Mouse (Mus musculus) forebrain, embryonic 16.5 days (tissue): Measurements from ENCODE around the gene Nrg4. TPM values are rescaled to one million over a fixed set of nuclear protein-coding genes. Genes with fewer than 3 reads are reported as not detected.
A peak's percentile ranks its signal among the peaks of the same experiment; 100 is the strongest.
"Not testable (repeated sequence)": the region's sequence is repeated elsewhere in the genome, so short reads cannot be mapped to it uniquely, and the experiment has no call there.

Source experiments
- ATAC-seq: fragments of 200-750 bp; cut with Nextera tagmentation; 2 replicates; pipeline ENCODE4 v1.8.0; 2017; ENCODE audit warnings: mild to moderate bottlenecking, moderate library complexity
- H3K27ac ChIP-seq: fragments of 300-500 bp; sonication (generic); 2 replicates; pipeline ENCODE4 v1.5.1; 2014; ENCODE audit warnings: low read length, control low read depth
- H3K27me3 ChIP-seq: fragments of 300-500 bp; sonication (generic); replicated peaks from 2 replicates; pipeline ENCODE4 v1.6.1; 2014; ENCODE audit warnings: low read length; ENCODE audit not compliant: control insufficient read depth, insufficient read depth
- H3K36me3 ChIP-seq: fragments of 300-500 bp; sonication (generic); 2 replicates; pipeline ENCODE4 v1.6.1; 2014; ENCODE audit not compliant: control insufficient read depth, insufficient read depth
- H3K4me1 ChIP-seq: fragments of 300-500 bp; sonication (generic); replicated peaks from 2 replicates; pipeline ENCODE4 v1.6.1; 2014; ENCODE audit warnings: low read length; ENCODE audit not compliant: control insufficient read depth, insufficient read depth
- H3K4me2 ChIP-seq: fragments of 300-500 bp; sonication (generic); 2 replicates; pipeline ENCODE4 v1.6.1; 2014; ENCODE audit warnings: mild to moderate bottlenecking, low read length, control low read depth
- H3K4me3 ChIP-seq: fragments of 300-500 bp; sonication (generic); replicated peaks from 2 replicates; pipeline ENCODE4 v1.5.1; 2014; ENCODE audit warnings: mild to moderate bottlenecking, low read length, control low read depth
- H3K9ac ChIP-seq: fragments of 300-500 bp; sonication (generic); replicated peaks from 2 replicates; pipeline ENCODE4 v1.6.1; 2014; ENCODE audit warnings: low read depth, low read length, control low read depth
- H3K9me3 ChIP-seq: fragments of 300-500 bp; sonication (generic); 2 replicates; pipeline ENCODE4 v1.6.1; 2016; ENCODE audit warnings: low read length; ENCODE audit not compliant: control insufficient read depth
- WGBS: fragments of 180-500 bp; shearing (Covaris S2); extraction: QIAGEN DNeasy Blood & Tissue Kit; methylation state at CpG from one replicate; pipeline ENCODE4 v1.1.7; 2014; 5-methylcytosine and 5-hydroxymethylcytosine counted together
- polyA plus RNA-seq: library from polyadenylated mRNA; unstranded; fragments of >200 nt; fragmentation: Nextera tagmentation; extraction: Ambion mirVana; gene quantifications from 2 replicates; pipeline ENCODE4 v1.2.1, GENCODE M21; 2015

Nrg4 gene
- polyA plus RNA-seq, 1 experiment from 2014 or later, result 1.6 TPM

GRCm38 (mm10) chr9:55248465-55248864 lies 78.2 kb downstream of the Nrg4 start:
- H3K27ac ChIP-seq, result no peak overlapping the region
- WGBS, result 90% methylated on average over 4 of the region's 4 CpGs

DNA sequence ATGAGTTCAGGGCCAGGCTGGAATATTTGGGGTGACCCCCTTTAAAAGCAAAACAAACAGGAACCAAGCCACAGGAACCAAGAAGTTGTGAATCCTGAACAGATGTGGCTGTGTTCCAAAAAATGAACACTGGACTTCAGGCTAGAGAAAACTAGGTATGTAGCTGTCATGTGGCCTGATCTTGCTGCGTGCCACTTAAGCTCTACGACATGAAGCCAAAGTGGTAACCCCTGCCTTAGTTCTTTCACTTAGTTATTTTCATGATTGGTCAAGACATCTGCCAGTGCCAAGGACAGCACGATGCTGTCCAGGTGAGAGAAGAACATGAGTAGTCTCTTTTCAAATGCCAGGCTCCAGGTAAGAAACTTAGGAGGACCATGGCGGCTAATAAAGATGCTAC lies 79.7 kb downstream of the Nrg4 start:
- H3K27ac ChIP-seq, result no peak overlapping the region
- no peak overlapping the region for H3K4me2 ChIP-seq
- 97% methylated on average over 4 of the region's 4 CpGs for WGBS
- no peaks in the 10 kb centered on the region for H3K36me3 ChIP-seq
- H3K4me3 ChIP-seq, result no peak overlapping the region
- no peaks in the 10 kb centered on the region for H3K4me1 ChIP-seq
- ATAC-seq, result no peak
- no peak overlapping the region for H3K9ac ChIP-seq
- H3K27me3 ChIP-seq, result no peaks in the 10 kb centered on the region
- no peaks in the 10 kb centered on the region for H3K9me3 ChIP-seq

More at GRCm38 (mm10) chr9:55248465-55248864, 78.2 kb downstream of the Nrg4 start:
- Histone ChIP-seq H3K9ac (no peak overlapping the region), H3K4me3 (no peak overlapping the region), H3K36me3 (no peaks in the 10 kb centered on the region), H3K27me3 (no peaks in the 10 kb centered on the region), H3K4me2 (no peak overlapping the region), H3K4me1 (no peaks in the 10 kb centered on the region), H3K9me3 (no peaks in the 10 kb centered on the region)
- no peak for ATAC-seq

GRCm38 (mm10) chr9:55246440-55246839 lies 80.2 kb downstream of the Nrg4 start:
- Histone ChIP-seq H3K9me3 (no peaks in the 10 kb centered on the region), H3K36me3 (no peaks in the 10 kb centered on the region), H3K27me3 (no peaks in the 10 kb centered on the region), H3K4me3 (no peak overlapping the region), H3K4me1 (no peaks in the 10 kb centered on the region), H3K27ac (no peak overlapping the region), H3K9ac (no peak overlapping the region), H3K4me2 (no peak overlapping the region)
- ATAC-seq, result no peak
- WGBS, result 86% methylated on average over 8 of the region's 8 CpGs

- not testable (repeated sequence) for H3K9ac ChIP-seq, H3K4me2 ChIP-seq, H3K27ac ChIP-seq, H3K4me3 ChIP-seq, H3K9me3 ChIP-seq, ATAC-seq, H3K4me1 ChIP-seq, H3K27me3 ChIP-seq, H3K36me3 ChIP-seq
- WGBS, result 100% methylated on average over 1 of the region's 1 CpGs
Measured at GRCm38 (mm10) chr9:55245057-55245750, 81.4 kb downstream of the Nrg4 start.

DNA sequence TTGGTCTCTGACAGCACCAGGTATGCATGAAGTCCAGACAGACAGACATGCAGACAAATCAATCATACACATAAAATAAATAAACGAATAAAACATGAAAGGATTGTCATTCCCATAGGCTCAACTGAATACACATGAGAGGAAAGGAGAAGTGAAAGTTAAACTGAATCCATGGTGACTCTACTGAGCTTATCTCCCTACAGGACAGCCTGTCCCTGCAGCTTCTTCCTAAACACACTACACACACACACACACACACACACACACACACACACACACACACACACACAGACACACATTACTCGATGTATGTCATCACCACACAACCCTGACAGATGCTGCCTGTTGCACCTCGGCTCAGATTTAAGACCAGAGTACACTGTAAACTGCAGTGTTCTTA lies 82.6 kb downstream of the Nrg4 start:
- H3K9ac ChIP-seq, result no peak overlapping the region
- ATAC-seq, result no peak
- 85% methylated on average over 3 of the region's 3 CpGs for WGBS

GRCm38 (mm10) chr9:55243280-55243679 lies 83.4 kb downstream of the Nrg4 start:
- no peak overlapping the region for H3K9ac ChIP-seq
- no peaks in the 10 kb centered on the region for H3K4me1 ChIP-seq
- no peaks in the 10 kb centered on the region for H3K9me3 ChIP-seq
- no peaks in the 10 kb centered on the region for H3K36me3 ChIP-seq
- no peak overlapping the region for H3K4me3 ChIP-seq
- 74% methylated on average over 3 of the region's 3 CpGs for WGBS
- no peak for ATAC-seq
- H3K27ac ChIP-seq, result no peak overlapping the region
- H3K27me3 ChIP-seq, result no peaks in the 10 kb centered on the region
- H3K4me2 ChIP-seq, result no peak overlapping the region

More for the DNA sequence above, 82.6 kb downstream of the Nrg4 start:
- H3K27me3 ChIP-seq, result no peaks in the 10 kb centered on the region
- no peak overlapping the region for H3K4me2 ChIP-seq
- H3K4me1 ChIP-seq, result no peaks in the 10 kb centered on the region
- no peaks in the 10 kb centered on the region for H3K9me3 ChIP-seq
- H3K4me3 ChIP-seq, result no peak overlapping the region
- H3K27ac ChIP-seq, result no peak overlapping the region
- no peaks in the 10 kb centered on the region for H3K36me3 ChIP-seq

GRCm38 (mm10) chr9:55241863-55242685 lies 84.6 kb downstream of the Nrg4 start:
- no peak overlapping the region for H3K27ac ChIP-seq
- H3K9ac ChIP-seq, result no peak overlapping the region
- peak overlapping the region; percentile 15 for H3K4me2 ChIP-seq
- 0 out of 2 replicates have a peak overlapping the region, but pooled peaks have one; percentile 6 for H3K4me3 ChIP-seq
- 35% methylated on average over 24 of the region's 24 CpGs for WGBS
- H3K36me3 ChIP-seq, result no peaks in the 10 kb centered on the region
- H3K4me1 ChIP-seq, result no peaks in the 10 kb centered on the region
- no peak for ATAC-seq
- no peaks in the 10 kb centered on the region for H3K9me3 ChIP-seq
- H3K27me3 ChIP-seq, result no peaks in the 10 kb centered on the region

- Histone ChIP-seq H3K27me3 (no peaks in the 10 kb centered on the region), H3K4me2 (no peak overlapping the region), H3K36me3 (no peaks in the 10 kb centered on the region), H3K4me1 (no peaks in the 10 kb centered on the region), H3K9me3 (no peaks in the 10 kb centered on the region), H3K4me3 (no peak overlapping the region), H3K27ac (no peak overlapping the region), H3K9ac (no peak overlapping the region)
- no peak for ATAC-seq
- 87% methylated on average over 5 of the region's 5 CpGs for WGBS
Measured at GRCm38 (mm10) chr9:55240852-55241251, 85.8 kb downstream of the Nrg4 start.

GRCm38 (mm10) chr9:55236235-55237165 lies 90.1 kb downstream of the Nrg4 start:
- Histone ChIP-seq H3K9ac (no peak overlapping the region), H3K27ac (no peak overlapping the region), H3K36me3 (no peaks in the 10 kb centered on the region), H3K27me3 (no peaks in the 10 kb centered on the region), H3K4me1 (no peaks in the 10 kb centered on the region), H3K4me2 (no peak overlapping the region), H3K9me3 (no peaks in the 10 kb centered on the region), H3K4me3 (no peak overlapping the region)
- ATAC-seq, result no peak
- WGBS, result 76% methylated on average over 13 of the region's 13 CpGs
